Mouse (Mus musculus) CH12.LX (cell line): Measurements from ENCODE around the gene Gm4881. TPM values are rescaled to one million over a fixed set of nuclear protein-coding genes. Genes with fewer than 3 reads are reported as not detected.
A peak's percentile ranks its signal among the peaks of the same experiment; 100 is the strongest.

Experiments used
- DNase-seq: peaks from one replicate; pipeline ENCODE4 v3.0.0-alpha.2; 2013; ENCODE audit errors: extremely low read depth
- H3K27ac ChIP-seq: 2 replicates; pipeline ENCODE4 v1.5.1; 2012; ENCODE audit warnings: low read depth, mild to moderate bottlenecking, control low read depth, moderate library complexity; ENCODE audit not compliant: insufficient read depth
- H3K27me3 ChIP-seq: replicated peaks from 2 replicates; pipeline ENCODE3; 2012; ENCODE audit warnings: inconsistent platforms
- H3K36me3 ChIP-seq, 2 experiments: replicated peaks in 1 of 2; 2 replicates each; pipeline versions ENCODE3 to v1.6.1; 2012; ENCODE audit warnings: inconsistent platforms in 1 of 2, low read length in 1 of 2, mild to moderate bottlenecking in 1 of 2, mixed read lengths in 1 of 2, moderate library complexity in 1 of 2; ENCODE audit not compliant: control insufficient read depth in 1 of 2, insufficient read depth in 1 of 2
- H3K4me1 ChIP-seq, 2 experiments: 2 replicates each; pipeline ENCODE4 v1.6.1; 2012; ENCODE audit warnings: inconsistent platforms in 1 of 2, moderate library complexity in 1 of 2; ENCODE audit not compliant: insufficient read depth in 2 of 2, control insufficient read depth in 1 of 2
- H3K4me2 ChIP-seq: 2 replicates; pipeline ENCODE4 v1.6.1; 2012; ENCODE audit warnings: low read depth, mild to moderate bottlenecking, control low read depth; ENCODE audit not compliant: poor library complexity, insufficient read depth, severe bottlenecking
- H3K4me3 ChIP-seq, 3 experiments: fragments of 150-350 bp in 1 of 3; sonication (generic) in 1 of 3; replicated peaks in 1 of 3; 2 replicates each; pipeline versions ENCODE3 to v1.5.1; 2011 to 2012; ENCODE audit warnings: low read depth in 2 of 3, low read length in 2 of 3, mild to moderate bottlenecking in 2 of 3, moderate library complexity in 2 of 3, control low read depth in 1 of 3, improper control_type of control experiment in 1 of 3, inconsistent platforms in 1 of 3, mixed read lengths in 1 of 3; ENCODE audit not compliant: poor library complexity in 1 of 3
- H3K79me2 ChIP-seq: replicated peaks from 2 replicates; pipeline ENCODE4 v1.6.1; 2012; ENCODE audit warnings: mild to moderate bottlenecking, moderate library complexity; ENCODE audit not compliant: control insufficient read depth, poor library complexity, insufficient read depth, severe bottlenecking; ENCODE audit errors: extremely low read depth
- H3K9ac ChIP-seq: 2 replicates; pipeline ENCODE4 v1.6.1; 2012; ENCODE audit warnings: low read depth, mild to moderate bottlenecking, control low read depth, moderate library complexity; ENCODE audit not compliant: insufficient read depth
- H3K9me3 ChIP-seq: replicated peaks from 2 replicates; pipeline ENCODE3; 2012; ENCODE audit warnings: low read length, inconsistent platforms, mixed read lengths
- BHLHE40 ChIP-seq: IDR thresholded peaks from 2 replicates; pipeline ENCODE4 v1.6.1; 2011; ENCODE audit warnings: mild to moderate bottlenecking, low read depth, low read length, improper control_type of control experiment
- CHD1 ChIP-seq: IDR thresholded peaks from 2 replicates; pipeline ENCODE4 v1.6.1; 2012; ENCODE audit warnings: low read depth, low read length, improper control_type of control experiment, inconsistent platforms
- CTCF ChIP-seq, 2 experiments: IDR thresholded peaks in 1 of 2; conservative IDR thresholded peaks in 1 of 2; 2 replicates each; pipeline ENCODE4 v1.5.1; 2011 to 2012; ENCODE audit warnings: low read depth in 2 of 2, low read length in 2 of 2, improper control_type of control experiment in 1 of 2, inconsistent platforms in 1 of 2, mild to moderate bottlenecking in 1 of 2, moderate library complexity in 1 of 2
- ELF1 ChIP-seq: IDR thresholded peaks from 2 replicates; pipeline ENCODE4 v1.6.1; 2014; ENCODE audit warnings: low read depth, mild to moderate bottlenecking, inconsistent platforms, low read length, improper control_type of control experiment
- EP300 ChIP-seq: IDR thresholded peaks from 2 replicates; pipeline ENCODE4 v1.6.1; 2011; ENCODE audit warnings: low read length, improper control_type of control experiment
- ETS1 ChIP-seq: conservative IDR thresholded peaks from 2 replicates; pipeline ENCODE4 v1.6.1; 2012; ENCODE audit warnings: low read depth, mild to moderate bottlenecking, inconsistent platforms, low read length, improper control_type of control experiment, moderate library complexity
- GABPA ChIP-seq: IDR thresholded peaks from 2 replicates; pipeline ENCODE4 v1.6.1; 2012; ENCODE audit warnings: low read depth, low read length, improper control_type of control experiment, inconsistent platforms; ENCODE audit not compliant: insufficient replicate concordance
- HCFC1 ChIP-seq: IDR thresholded peaks from 2 replicates; pipeline ENCODE4 v1.6.1; 2012; ENCODE audit warnings: low read depth, mild to moderate bottlenecking, inconsistent platforms, low read length, improper control_type of control experiment
- IRF4 ChIP-seq: IDR thresholded peaks from 2 replicates; pipeline ENCODE4 v1.6.1; 2014; ENCODE audit warnings: low read depth, mild to moderate bottlenecking, inconsistent platforms, low read length, improper control_type of control experiment
- JUN ChIP-seq: IDR thresholded peaks from 2 replicates; pipeline ENCODE4 v1.6.1; 2011; ENCODE audit warnings: low read depth, mild to moderate bottlenecking, low read length, improper control_type of control experiment, moderate library complexity; ENCODE audit not compliant: insufficient read depth
- JUND ChIP-seq: conservative IDR thresholded peaks from 2 replicates; pipeline ENCODE4 v1.6.1; 2011; ENCODE audit warnings: low read depth, low read length, improper control_type of control experiment
- KAT2A ChIP-seq: IDR thresholded peaks from 2 replicates; pipeline ENCODE4 v1.6.1; 2012; ENCODE audit warnings: low read length, improper control_type of control experiment, inconsistent platforms; ENCODE audit not compliant: insufficient replicate concordance
- MAFK ChIP-seq: IDR thresholded peaks from 2 replicates; pipeline ENCODE4 v1.6.1; 2011; ENCODE audit warnings: low read length, improper control_type of control experiment; ENCODE audit not compliant: insufficient replicate concordance
- MAX ChIP-seq: IDR thresholded peaks from 2 replicates; pipeline ENCODE4 v1.6.1; 2011; ENCODE audit warnings: low read length, improper control_type of control experiment
- MAZ ChIP-seq: IDR thresholded peaks from 2 replicates; pipeline ENCODE4 v1.6.1; 2012; ENCODE audit warnings: low read depth, mild to moderate bottlenecking, inconsistent platforms, low read length, improper control_type of control experiment, moderate library complexity
- MEF2A ChIP-seq: IDR thresholded peaks from 2 replicates; pipeline ENCODE4 v1.6.1; 2014; ENCODE audit warnings: low read depth, mild to moderate bottlenecking, inconsistent platforms, low read length, improper control_type of control experiment, borderline replicate concordance
- MXI1 ChIP-seq: IDR thresholded peaks from 2 replicates; pipeline ENCODE4 v1.6.1; 2011; ENCODE audit warnings: mild to moderate bottlenecking, low read depth, low read length, improper control_type of control experiment
- MYC ChIP-seq: IDR thresholded peaks from 2 replicates; pipeline ENCODE4 v1.6.1; 2011; ENCODE audit warnings: low read depth, mild to moderate bottlenecking, improper control_type of control experiment, low read length
- NRF1 ChIP-seq: IDR thresholded peaks from 2 replicates; pipeline ENCODE4 v1.6.1; 2014; ENCODE audit warnings: low read depth, mild to moderate bottlenecking, inconsistent platforms, low read length, improper control_type of control experiment, moderate library complexity
- POLR2AphosphoS2 ChIP-seq: IDR thresholded peaks from 2 replicates; pipeline ENCODE4 v1.6.1; 2011; ENCODE audit warnings: low read depth, low read length, improper control_type of control experiment
- RAD21 ChIP-seq: IDR thresholded peaks from 2 replicates; pipeline ENCODE4 v1.6.1; 2011; ENCODE audit warnings: low read depth, mild to moderate bottlenecking, low read length, improper control_type of control experiment, moderate library complexity
- RCOR1 ChIP-seq: conservative IDR thresholded peaks from 2 replicates; pipeline ENCODE4 v1.6.1; 2012; ENCODE audit warnings: low read depth, mild to moderate bottlenecking, inconsistent platforms, low read length, improper control_type of control experiment
- SIN3A ChIP-seq: IDR thresholded peaks from 2 replicates; pipeline ENCODE4 v1.6.1; 2012; ENCODE audit warnings: low read length, improper control_type of control experiment, inconsistent platforms
- SMC3 ChIP-seq: IDR thresholded peaks from 2 replicates; pipeline ENCODE4 v1.6.1; 2011; ENCODE audit warnings: low read depth, low read length, improper control_type of control experiment
- TCF12 ChIP-seq: IDR thresholded peaks from 2 replicates; pipeline ENCODE4 v1.6.1; 2014; ENCODE audit warnings: low read depth, mild to moderate bottlenecking, inconsistent platforms, low read length, improper control_type of control experiment
- UBTF ChIP-seq: IDR thresholded peaks from 2 replicates; pipeline ENCODE4 v1.6.1; 2012; ENCODE audit warnings: low read depth, mild to moderate bottlenecking, inconsistent platforms, low read length, improper control_type of control experiment, moderate library complexity
- USF2 ChIP-seq: conservative IDR thresholded peaks from 2 replicates; pipeline ENCODE4 v1.6.1; 2011; ENCODE audit warnings: low read depth, low read length, improper control_type of control experiment
- ZC3H11A ChIP-seq: IDR thresholded peaks from 2 replicates; pipeline ENCODE4 v1.6.1; 2012; ENCODE audit warnings: low read depth, mild to moderate bottlenecking, inconsistent platforms, low read length, improper control_type of control experiment
- ZKSCAN1 ChIP-seq: IDR thresholded peaks from 2 replicates; pipeline ENCODE4 v1.6.1; 2012; ENCODE audit warnings: low read depth, inconsistent platforms, low read length, improper control_type of control experiment, borderline replicate concordance
- ZMIZ1 ChIP-seq: IDR thresholded peaks from 2 replicates; pipeline ENCODE4 v1.6.1; 2012; ENCODE audit warnings: low read depth, mild to moderate bottlenecking, inconsistent platforms, low read length, improper control_type of control experiment
- dilution Hi-C: fragments of 300-500 bp; cut with MboI; formaldehyde crosslinking; loops from 2 replicates; pipeline ENCODE4 v1.14.3; 2020; ENCODE audit warnings: low sequenced_read_pairs; ENCODE audit not compliant: extremely low pct_unique_long_range_greater_than_20kb, extremely low pct_ligation_motif_present
- in situ Hi-C: fragments of 300-500 bp; cut with MboI; formaldehyde crosslinking; loops from 3 replicates; pipeline ENCODE4 v1.14.3; 2019; ENCODE audit warnings: low sequenced_read_pairs, low pct_ligation_motif_present, low pct_unique_long_range_greater_than_20kb, mixed read lengths
- polyA plus RNA-seq: library from polyadenylated mRNA; unstranded; fragments of >175 nt; gene quantifications from 2 replicates; pipeline ENCODE4 v1.2.1, GENCODE M21; 2012; ENCODE audit warnings: low read depth; ENCODE audit not compliant: insufficient read length
- total RNA-seq, 2 experiments: library from RNA; depleted of rRNA; stranded (reverse); fragments of 300-350 nt in 1 of 2; fragments of >200 nt in 1 of 2; gene quantifications; 2 replicates each; pipeline ENCODE4 v1.2.3; 2012 to 2014

The Gm4881 gene
- total and polyA plus RNA-seq, 3 experiments, result not detected

DNA sequence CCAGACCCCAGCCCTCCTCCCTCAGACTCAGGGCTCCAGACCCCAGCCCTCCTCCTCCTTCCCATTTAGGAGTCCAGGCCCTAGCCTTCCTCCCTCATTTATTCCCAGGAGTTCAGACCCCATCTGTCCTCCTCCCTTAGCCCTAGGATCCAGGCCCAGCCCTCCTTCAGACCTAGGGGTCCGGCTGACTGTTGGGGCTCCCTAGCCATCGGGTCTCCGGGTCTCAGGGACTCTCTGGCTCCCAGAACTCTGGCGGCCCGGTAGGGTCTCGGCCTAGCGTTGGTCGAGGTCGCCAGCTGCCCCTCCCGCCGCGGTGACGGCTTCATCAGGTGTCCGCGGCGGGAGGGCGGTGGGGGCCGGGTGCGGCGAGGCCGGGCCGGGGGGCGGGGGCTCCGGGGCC, 9.7 kb upstream of the Gm4881 start:
- Histone ChIP-seq H3K36me3 (no peaks in the 10 kb centered on the region), H3K79me2 (no peaks in the 10 kb centered on the region), H3K4me3 (peak overlapping the region in 1 of 3 experiments; percentile 26), H3K4me1 (peaks cover 0 to 7% of the 10 kb centered on the region in 2 experiments; a peak in 2 of 4 replicates), H3K9me3 (peaks cover 9% of the 10 kb centered on the region), H3K27ac (no peak overlapping the region), H3K4me2 (peak overlapping the region; percentile 70), H3K27me3 (peaks cover 70% of the 10 kb centered on the region), H3K9ac (peak overlapping the region; percentile 63; the same call in 1 of the 2 replicates)
- dilution Hi-C loops, result no loop called here
- in situ Hi-C loops, result loop anchor here (5.0 kb wide), 1 partner anchor 67 kb away; no protein-coding TSS in a partner anchor
- DNase-seq, result no peak
- no peak for TF ChIP-seq GABPA
- no peak for TF ChIP-seq CHD1
- no peak for TF ChIP-seq SIN3A
- no peak for TF ChIP-seq RAD21
- no peak for TF ChIP-seq NRF1
- TF ChIP-seq ZKSCAN1, result no peak
- no peak for TF ChIP-seq ZC3H11A
- no peak for TF ChIP-seq MXI1

DNA sequence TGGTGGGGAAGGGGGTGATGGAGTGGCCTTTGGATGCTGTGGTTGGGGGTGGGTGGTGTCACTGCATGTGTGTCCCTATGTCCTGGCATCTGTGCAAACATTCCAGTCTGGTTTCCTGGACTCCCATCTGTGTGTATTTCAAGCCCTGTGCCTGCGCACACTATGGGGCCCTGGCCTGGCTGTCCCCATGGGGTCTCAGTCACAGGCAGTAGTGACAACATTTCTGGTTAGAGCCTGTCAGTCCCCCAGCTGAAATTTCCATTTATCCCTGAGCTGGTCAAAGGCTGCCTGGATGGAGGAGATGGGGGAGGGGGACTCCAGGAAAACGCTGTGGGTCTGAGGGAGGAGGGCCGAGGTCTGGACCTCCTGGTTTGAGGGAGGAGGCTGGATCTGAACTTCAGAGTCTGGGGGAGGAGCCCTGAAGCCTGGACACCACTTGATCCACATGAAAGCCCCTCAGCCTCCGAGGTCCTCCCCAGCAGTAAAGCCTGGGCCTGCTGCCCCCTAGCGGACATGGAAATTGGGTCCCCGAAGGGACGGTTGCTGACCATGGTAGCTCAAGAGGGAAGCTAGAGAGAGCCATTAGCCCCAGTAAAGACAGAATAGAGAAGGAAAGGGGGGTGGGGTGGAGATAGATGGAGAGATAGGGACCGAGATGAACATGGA, 5.8 kb upstream of the Gm4881 start:
- Histone ChIP-seq H3K4me3 (no peak overlapping the region), H3K79me2 (no peaks in the 10 kb centered on the region), H3K9ac (no peak overlapping the region), H3K4me1 (peaks cover 2 to 7% of the 10 kb centered on the region in 2 experiments), H3K4me2 (0 out of 2 replicates have a peak overlapping the region, but pooled peaks have one; percentile 41), H3K9me3 (peaks cover 6% of the 10 kb centered on the region), H3K27me3 (peaks cover 85% of the 10 kb centered on the region), H3K27ac (no peak overlapping the region), H3K36me3 (no peaks in the 10 kb centered on the region)
- DNase-seq, result peak; percentile 63
- dilution Hi-C loops, result no loop called here
- in situ Hi-C loops, result loop anchor here (5.0 kb wide), 1 partner anchor 63 kb away; no protein-coding TSS in a partner anchor
- TF ChIP-seq JUND (no peak), MAZ (peak; percentile 60; the same call in 1 of the 2 replicates), ZMIZ1 (no peak), IRF4 (no peak), USF2 (no peak), TCF12 (no peak), JUN (no peak), ETS1 (no peak), RCOR1 (no peak), NRF1 (no peak), SMC3 (peak; percentile 79), CHD1 (no peak), GABPA (no peak), HCFC1 (no peak), MAFK (no peak), ZKSCAN1 (no peak), MAX (no peak), ZC3H11A (peak; percentile 8; the same call in 1 of the 2 replicates), CTCF (conservative IDR thresholded peaks at IDR 0.05 in 1 of 2, IDR thresholded peaks at IDR 0.05 in 1 of 2; ENCODE audit: low read depth in 2 of 2, low read length in 2 of 2) (peak in 1 of 2 experiments; percentile 88; a peak in 3 of 4 replicates), MEF2A (no peak), KAT2A (no peak), MYC (no peak), MXI1 (no peak), EP300 (no peak), UBTF (no peak), BHLHE40 (no peak), ELF1 (no peak), POLR2AphosphoS2 (no peak)
